Mouse (Mus musculus) ES-E14 (cell line): Measurements from ENCODE around the gene Nova2. TPM values are rescaled to one million over a fixed set of nuclear protein-coding genes. Genes with fewer than 3 reads are reported as not detected.

ENCODE experiments used
- DNase-seq: peaks from one replicate; pipeline ENCODE4 v3.0.0-alpha.2; 2013; ENCODE audit warnings: low read depth, low spot score
- H3K27ac ChIP-seq: 2 replicates; pipeline ENCODE4 v1.5.1; 2012; ENCODE audit warnings: low read depth, mild to moderate bottlenecking, low read length, moderate library complexity, mixed read lengths; ENCODE audit not compliant: poor library complexity, insufficient read depth, severe bottlenecking
- H3K36me3 ChIP-seq: 2 replicates; pipeline ENCODE4 v1.6.1; 2012; ENCODE audit warnings: mild to moderate bottlenecking, low read length, moderate library complexity, mixed read lengths; ENCODE audit not compliant: control insufficient read depth, poor library complexity, insufficient read depth, severe bottlenecking
- H3K4me1 ChIP-seq, 2 experiments: fragments of 150-350 bp in 1 of 2; sonication (generic) in 1 of 2; 2 replicates each; pipeline ENCODE4 v1.6.1; 2012; ENCODE audit warnings: low read length in 2 of 2, mild to moderate bottlenecking in 1 of 2, mixed read lengths in 1 of 2; ENCODE audit not compliant: control insufficient read depth in 2 of 2, insufficient read depth in 2 of 2, poor library complexity in 1 of 2
- H3K4me3 ChIP-seq, 2 experiments: fragments of 150-350 bp in 1 of 2; sonication (generic) in 1 of 2; 2 replicates each; pipeline ENCODE4 v1.5.1; 2012; ENCODE audit warnings: low read length in 2 of 2, low read depth in 1 of 2, mild to moderate bottlenecking in 1 of 2, mixed read lengths in 1 of 2; ENCODE audit not compliant: insufficient read depth in 1 of 2, poor library complexity in 1 of 2, severe bottlenecking in 1 of 2
- H3K9ac ChIP-seq: 2 replicates; pipeline ENCODE4 v1.6.1; 2012; ENCODE audit warnings: low read depth, mild to moderate bottlenecking, low read length, mixed read lengths; ENCODE audit not compliant: poor library complexity, insufficient read depth, severe bottlenecking
- H3K9me3 ChIP-seq: fragments of 150-350 bp; sonication (generic); 2 replicates; pipeline ENCODE4 v1.6.1; 2012; ENCODE audit warnings: low read depth, mild to moderate bottlenecking, low read length; ENCODE audit not compliant: control insufficient read depth, insufficient read depth
- CHD2 ChIP-seq: IDR thresholded peaks from 2 replicates; pipeline ENCODE4 v1.6.1; 2014; ENCODE audit warnings: mild to moderate bottlenecking, low read depth, low read length, inconsistent platforms
- HCFC1 ChIP-seq: IDR thresholded peaks from 2 replicates; pipeline ENCODE4 v1.6.1; 2012; ENCODE audit warnings: low read length, inconsistent platforms, borderline replicate concordance; ENCODE audit not compliant: insufficient read depth
- MAFK ChIP-seq: IDR thresholded peaks from 2 replicates; pipeline ENCODE4 v1.6.1; 2014; ENCODE audit warnings: mild to moderate bottlenecking, low read depth, low read length, inconsistent platforms; ENCODE audit not compliant: insufficient read depth
- ZC3H11A ChIP-seq: IDR thresholded peaks from 2 replicates; pipeline ENCODE4 v1.6.1; 2012; ENCODE audit warnings: low read depth, mild to moderate bottlenecking, inconsistent platforms, low read length, borderline replicate concordance
- ZNF384 ChIP-seq: IDR thresholded peaks from 2 replicates; pipeline ENCODE4 v1.6.1; 2012; ENCODE audit warnings: low read depth, low read length, inconsistent platforms
- in situ Hi-C, 2 experiments: fragments of 600-800 bp; cut with MboI; formaldehyde crosslinking; loops; one replicate each; pipeline ENCODE4 v1.15.1; 2025; ENCODE audit warnings: low sequenced_read_pairs in 2 of 2, inconsistent platforms in 1 of 2; ENCODE audit not compliant: unreplicated experiment in 2 of 2
- total RNA-seq: library from RNA; depleted of rRNA; stranded (reverse); fragments of 300-350 nt; gene quantifications from 2 replicates; pipeline ENCODE4 v1.2.3, GENCODE M21; 2012

The Nova2 gene
- total RNA-seq, 1 experiment: 0.80 TPM

- no peak for DNase-seq
- Histone ChIP-seq H3K4me3 (no peak overlapping the region), H3K4me1 (peaks cover 0 to 11% of the 10 kb centered on the region in 2 experiments; a peak in 2 of 4 replicates), H3K9ac (no peak overlapping the region), H3K9me3 (no peaks in the 10 kb centered on the region), H3K27ac (no peak overlapping the region), H3K36me3 (no peaks in the 10 kb centered on the region)
- TF ChIP-seq HCFC1 (peak; percentile 75; the same call in 1 of the 2 replicates), ZNF384 (no peak), CHD2 (no peak)
- in situ Hi-C loops: no loop called here
Observed at GRCm38 (mm10) chr7:18967603-18968002, 41.9 kb downstream of the Nova2 start.

- Histone ChIP-seq H3K9ac (no peak overlapping the region), H3K36me3 (no peaks in the 10 kb centered on the region), H3K4me3 (no peak overlapping the region), H3K9me3 (no peaks in the 10 kb centered on the region), H3K27ac (no peak overlapping the region), H3K4me1 (no peaks in the 10 kb centered on the region)
- TF ChIP-seq HCFC1 (no peak), CHD2 (no peak), MAFK (no peak), ZC3H11A (no peak), ZNF384 (no peak)
- in situ Hi-C loops: no loop called here
- no peak for DNase-seq
Observed at GRCm38 (mm10) chr7:18970956-18971355, 45.3 kb downstream of the Nova2 start.

- no peak overlapping the region for H3K27ac ChIP-seq
- H3K9ac ChIP-seq: no peak overlapping the region
- H3K4me3 ChIP-seq: no peak overlapping the region
- H3K9me3 ChIP-seq: no peaks in the 10 kb centered on the region
- no peaks in the 10 kb centered on the region for H3K4me1 ChIP-seq
- no peak for TF ChIP-seq ZNF384
- TF ChIP-seq MAFK: no peak
- no peak for TF ChIP-seq HCFC1
- no peak for TF ChIP-seq ZC3H11A
- TF ChIP-seq CHD2: no peak
- DNase-seq: no peak
- H3K36me3 ChIP-seq: no peaks in the 10 kb centered on the region
- in situ Hi-C loops: no loop called here
Observed at GRCm38 (mm10) chr7:18978381-18978780, 52.7 kb downstream of the Nova2 start.

- in situ Hi-C loops: no loop called here
- TF ChIP-seq MAFK (no peak), HCFC1 (no peak), ZNF384 (no peak), CHD2 (no peak), ZC3H11A (no peak)
Observed at GRCm38 (mm10) chr7:18986503-18986902, 60.8 kb downstream of the Nova2 start.

GRCm38 (mm10) chr7:18987100-18987499 lies 61.4 kb downstream of the Nova2 start, which contains the start of gene Nanos2:
Gene Nanos2 (plus strand): TSS chr7:18987400.
- Histone ChIP-seq H3K27ac (no peak within 1 kb of the TSS), H3K9ac (no peak within 1 kb of the TSS), H3K9me3 (no peaks in the 10 kb centered on the region), H3K4me3 (no peak within 1 kb of the TSS), H3K4me1 (peaks cover 0 to 3% of the 10 kb centered on the region in 2 experiments; a peak in 1 of 4 replicates), H3K36me3 (no peaks in the 10 kb centered on the region)
- in situ Hi-C loops: no loop called here
- DNase-seq: no peak
- TF ChIP-seq MAFK: no peak
- TF ChIP-seq ZNF384: no peak
- no peak for TF ChIP-seq CHD2
- no peak for TF ChIP-seq ZC3H11A
- TF ChIP-seq HCFC1: no peak

More at GRCm38 (mm10) chr7:18986503-18986902, 60.8 kb downstream of the Nova2 start:
- H3K4me3 ChIP-seq: no peak overlapping the region
- no peaks in the 10 kb centered on the region for H3K9me3 ChIP-seq
- peaks cover 0 to under 1% of the 10 kb centered on the region in 2 experiments; a peak in 1 of 4 replicates for H3K4me1 ChIP-seq
- H3K9ac ChIP-seq: no peak overlapping the region
- no peak overlapping the region for H3K27ac ChIP-seq
- DNase-seq: no peak
- no peaks in the 10 kb centered on the region for H3K36me3 ChIP-seq
